ENCODE assay signal across 13 mouse cellular contexts in the genomic region with DNA sequence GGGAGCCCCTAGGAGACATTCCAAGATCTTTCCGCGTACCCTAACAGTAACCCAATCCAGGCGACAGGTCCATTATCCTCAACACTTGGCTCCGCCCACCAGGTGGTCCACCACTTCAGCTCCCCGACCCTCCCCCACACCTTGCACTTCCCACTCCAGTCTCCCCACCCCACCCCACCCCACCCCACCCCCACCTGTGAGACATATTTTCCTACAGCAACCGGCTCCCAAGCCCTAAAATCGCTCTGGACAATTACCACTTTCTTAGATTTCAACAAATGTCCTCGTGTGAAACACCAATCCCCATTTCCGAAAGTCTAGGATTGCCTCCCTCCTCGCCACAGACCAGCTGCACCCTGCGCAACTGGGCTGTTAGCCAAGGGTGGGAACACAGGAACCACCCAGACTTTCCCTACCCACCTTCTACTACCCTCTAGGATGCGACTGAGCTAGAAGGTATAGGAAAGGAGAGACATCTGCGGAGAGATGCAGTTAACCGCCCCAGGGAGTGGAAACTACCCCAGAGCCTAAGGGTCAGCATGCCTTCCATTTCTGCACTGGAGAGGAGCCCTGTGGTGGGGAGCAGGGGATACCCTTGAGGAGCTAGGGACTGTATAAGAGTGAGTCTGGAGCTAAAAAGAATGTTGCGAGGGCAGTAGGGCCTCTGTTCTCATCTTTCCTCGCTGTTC. TPM values are rescaled to one million over a fixed set of nuclear protein-coding genes. Genes with fewer than 3 reads are reported as not detected.
A peak's percentile ranks its signal among the peaks of the same experiment; 100 is the strongest.
DNase-seq lines count a peak whose midpoint lies in the region; ATAC-seq and TF ChIP-seq lines count a peak whose summit lies in the region.
"Had no signal": no experiment of that assay in that cellular context is flagged by ENCODE, and none has a peak within 500 bp of the region (broad histone marks: within the 10 kb centered on the region; RNA-seq: fewer than 3 reads in every experiment).

No protein-coding gene starts in this region.

- peaks cover 74% of the 10 kb centered on the region for H3K4me1 ChIP-seq in heart, embryonic 12.5 days (replicated peaks)
- H3K4me1 ChIP-seq in hindbrain, embryonic 15.5 days (replicated peaks) = peaks cover 60% of the 10 kb centered on the region

- TF ChIP-seq POLR2A in myocyte (IDR thresholded peaks at IDR 0.05; ENCODE audit: insufficient read length, low read depth) = peak; percentile 34

- no peak; the same call in 1 of the 2 replicates for ATAC-seq in heart, embryonic 12.5 days (ENCODE audit: insufficient number of reproducible peaks, low FRiP score)
- ATAC-seq in hindbrain, embryonic 15.5 days (ENCODE audit: low FRiP score, low read depth) = no peak
- ATAC-seq: activated CD4-positive, CD25-positive, alpha-beta regulatory T cell, adult 4 months had no signal

- H3K9me3 ChIP-seq in heart, embryonic 12.5 days (replicated peaks) = no peaks in the 10 kb centered on the region
- H3K9me3 ChIP-seq in hindbrain, embryonic 15.5 days = no peaks in the 10 kb centered on the region

- H3K27ac ChIP-seq in heart, embryonic 12.5 days (ENCODE audit: poor library complexity, severe bottlenecking) = no peak overlapping the region
- H3K27ac ChIP-seq in hindbrain, embryonic 15.5 days (replicated peaks) = no peak overlapping the region; the same call in 1 of the 2 replicates

- no peaks in the 10 kb centered on the region for H3K79me2 ChIP-seq in myocyte (ENCODE audit: control insufficient read depth, insufficient read depth)

- no peaks in the 10 kb centered on the region for H3K36me3 ChIP-seq in heart, embryonic 12.5 days
- no peaks in the 10 kb centered on the region for H3K36me3 ChIP-seq in hindbrain, embryonic 15.5 days
- H3K36me3 ChIP-seq in myocyte (ENCODE audit: control insufficient read depth, insufficient read depth) = no peaks in the 10 kb centered on the region

- H3ac ChIP-seq in myocyte (ENCODE audit: control insufficient read depth, insufficient read length) = no peak overlapping the region

- no peak for DNase-seq in heart, adult 9 months (ENCODE audit: low spot score in 2 of 2)
- DNase-seq in embryo, embryonic 9.5 days (ENCODE audit: extremely low spot score) = peak; percentile 45
- no peak for DNase-seq in ovary, adult 18-20 months (ENCODE audit: low spot score)
- DNase-seq in adrenal gland, adult 18-20 months (ENCODE audit: low spot score in 2 of 2) = no peak
- no peak for DNase-seq in frontal cortex, postnatal 36 days (ENCODE audit: low spot score in 2 of 2)
- DNase-seq: cerebellum, adult 9-10 months; thymus, adult 2 months had no signal

- H3K4me2 ChIP-seq in heart, embryonic 12.5 days = peak overlapping the region; percentile 79
- H3K4me2 ChIP-seq in hindbrain, embryonic 15.5 days = peak overlapping the region; percentile 59
- H3K4me2 ChIP-seq in myocyte (ENCODE audit: low read depth) = peak overlapping the region; percentile 76

- WGBS in heart, embryonic 12.5 days = 15% methylated on average over 16 of the region's 16 CpGs
- WGBS in hindbrain, embryonic 15.5 days = 12% methylated on average over 16 of the region's 16 CpGs

- H3K9ac ChIP-seq in heart, embryonic 12.5 days = no peak overlapping the region
- no peak overlapping the region for H3K9ac ChIP-seq in hindbrain, embryonic 15.5 days

- peak overlapping the region; percentile 44; the same call in 1 of the 2 replicates for H3K4me3 ChIP-seq in heart, embryonic 12.5 days
- peak overlapping the region; percentile 26 for H3K4me3 ChIP-seq in hindbrain, embryonic 15.5 days
- peak overlapping the region; percentile 25 for H3K4me3 ChIP-seq in myocyte

- peaks cover 70% of the 10 kb centered on the region for H3K27me3 ChIP-seq in heart, embryonic 12.5 days (replicated peaks)
- H3K27me3 ChIP-seq in hindbrain, embryonic 15.5 days = 0 out of 2 replicates have a peak, but pooled peaks cover 2% of the 10 kb centered on the region
- H3K27me3 ChIP-seq in myocyte (ENCODE audit: control insufficient read depth, insufficient read depth, insufficient read length) = no peaks in the 10 kb centered on the region

TF ChIP-seq in myocyte, 11 proteins besides CTCF, POLR2A, EP300 and RAD21:
- TF ChIP-seq MYOG (IDR thresholded peaks at IDR 0.05; ENCODE audit: control insufficient read depth in 1 of 3, insufficient read depth in 1 of 3, insufficient read length in 2 of 3, low read depth in 2 of 3) (peak in 2 of 3 experiments; percentile 61 to 84), TCF3 (IDR thresholded peaks at IDR 0.05; ENCODE audit: insufficient read length, low read depth) (peak; percentile 1), TCF12 (IDR thresholded peaks at IDR 0.05; ENCODE audit: insufficient read depth, poor library complexity, severe bottlenecking) (no peak), MYOD1 (IDR thresholded peaks at IDR 0.05; ENCODE audit: control insufficient read depth in 1 of 3, insufficient read length in 2 of 3, low read depth in 2 of 3) (peak in 2 of 3 experiments; percentile 70 to 74)

RNA-seq across cellular contexts. Expression of a gene that starts 0.9 kb away (rescaled TPM):
- polyA plus RNA-seq in heart, embryonic 12.5 days (2016; fragmentation: Nextera tagmentation; extraction: Ambion mirVana) = 7.3 and 8.0 TPM in 2 replicates
- 50.7 and 74.7 TPM in 2 replicates for polyA plus RNA-seq in hindbrain, embryonic 15.5 days (2015; fragmentation: Nextera tagmentation; extraction: Ambion mirVana)
- polyA plus RNA-seq in myocyte (2012; fragmentation: generic; extraction: Trizol) = 67.6 TPM
- under 1 TPM in 1 of 2 experiments, not detected in 1; 0.33 TPM for total RNA-seq in adrenal gland, adult 18-20 months (2021)
- total RNA-seq: hematopoietic stem cell, adult 5-6 weeks; liver, adult 2 months had no signal
- polyA plus RNA-seq: activated CD4-positive, CD25-positive, alpha-beta regulatory T cell, adult 4 months; liver, adult 2 months had no signal

RNA-seq across cellular contexts. Expression of a gene that starts 18.9 kb away (rescaled TPM):
- polyA plus RNA-seq in heart, embryonic 12.5 days (2016; fragmentation: Nextera tagmentation; extraction: Ambion mirVana) = 13.6 and 14.1 TPM in 2 replicates
- polyA plus RNA-seq in hindbrain, embryonic 15.5 days (2015; fragmentation: Nextera tagmentation; extraction: Ambion mirVana) = 20.1 and 20.3 TPM in 2 replicates
- 7.0 TPM for polyA plus RNA-seq in myocyte (2012; fragmentation: generic; extraction: Trizol)
- 10 to 100 TPM; 14.7 to 21.9 TPM for total RNA-seq in adrenal gland, adult 18-20 months (2021)

RNA-seq across cellular contexts. Expression of a gene that starts 19.3 kb away (rescaled TPM):
- polyA plus RNA-seq in heart, embryonic 12.5 days (2016; fragmentation: Nextera tagmentation; extraction: Ambion mirVana) = 36.4 and 38.3 TPM in 2 replicates
- polyA plus RNA-seq in hindbrain, embryonic 15.5 days (2015; fragmentation: Nextera tagmentation; extraction: Ambion mirVana) = 30.7 and 33.3 TPM in 2 replicates
- polyA plus RNA-seq in myocyte (2012; fragmentation: generic; extraction: Trizol) = 19.4 TPM
- total RNA-seq in adrenal gland, adult 18-20 months (2021) = 10 to 100 TPM; 19.4 to 20.6 TPM

RNA-seq across cellular contexts. Expression of a gene that starts 21.5 kb away (rescaled TPM):
- 33.0 and 34.6 TPM in 2 replicates for polyA plus RNA-seq in heart, embryonic 12.5 days (2016; fragmentation: Nextera tagmentation; extraction: Ambion mirVana)
- polyA plus RNA-seq in hindbrain, embryonic 15.5 days (2015; fragmentation: Nextera tagmentation; extraction: Ambion mirVana) = 31.8 and 42.1 TPM in 2 replicates
- 268 TPM for polyA plus RNA-seq in myocyte (2012; fragmentation: generic; extraction: Trizol)
- 10 to 100 TPM in 1 of 2 experiments, 1 to 10 TPM in 1; 5.9 to 19.4 TPM for total RNA-seq in adrenal gland, adult 18-20 months (2021)
- polyA plus RNA-seq: activated CD4-positive, CD25-positive, alpha-beta regulatory T cell, adult 4 months had no signal

RNA-seq across cellular contexts. Expression of a gene that starts 30.1 kb away (rescaled TPM):
- 62.9 and 65.2 TPM in 2 replicates for polyA plus RNA-seq in heart, embryonic 12.5 days (2016; fragmentation: Nextera tagmentation; extraction: Ambion mirVana)
- polyA plus RNA-seq in hindbrain, embryonic 15.5 days (2015; fragmentation: Nextera tagmentation; extraction: Ambion mirVana) = 48.6 and 56.2 TPM in 2 replicates
- polyA plus RNA-seq in myocyte (2012; fragmentation: generic; extraction: Trizol) = 114 TPM
- total RNA-seq in adrenal gland, adult 18-20 months (2021) = 100 to 1,000 TPM; 111 to 121 TPM
